Mouse (Mus musculus) liver, embryonic 16.5 days (tissue): ENCODE measurements around the gene Dydc2. TPM values are rescaled to one million over a fixed set of nuclear protein-coding genes. Genes with fewer than 3 reads are reported as not detected.

Source experiments
- ATAC-seq: fragments of 200-750 bp; cut with Nextera tagmentation; 2 replicates; pipeline ENCODE4 v1.8.0; 2017; ENCODE audit warnings: low read depth, mild to moderate bottlenecking, moderate number of reproducible peaks, moderate library complexity
- H3K27ac ChIP-seq: fragments of 300-500 bp; sonication (generic); 2 replicates; pipeline ENCODE4 v1.5.1; 2014; ENCODE audit warnings: mild to moderate bottlenecking, low read length
- H3K27me3 ChIP-seq: fragments of 300-500 bp; sonication (generic); 2 replicates; pipeline ENCODE4 v1.6.1; 2014; ENCODE audit warnings: low read depth, low read length, mixed read lengths; ENCODE audit not compliant: control insufficient read depth, insufficient read depth
- H3K36me3 ChIP-seq: fragments of 300-500 bp; sonication (generic); 2 replicates; pipeline ENCODE4 v1.6.1; 2014; ENCODE audit warnings: mild to moderate bottlenecking; ENCODE audit not compliant: control insufficient read depth, insufficient read depth
- H3K4me1 ChIP-seq: fragments of 300-500 bp; sonication (generic); 2 replicates; pipeline ENCODE4 v1.6.1; 2014; ENCODE audit warnings: low read depth, low read length, mixed read lengths; ENCODE audit not compliant: control insufficient read depth
- H3K4me2 ChIP-seq: fragments of 300-500 bp; sonication (generic); 2 replicates; pipeline ENCODE4 v1.6.1; 2014; ENCODE audit warnings: low read depth, low read length, mixed read lengths
- H3K4me3 ChIP-seq: fragments of 300-500 bp; sonication (generic); 2 replicates; pipeline ENCODE4 v1.5.1; 2014; ENCODE audit warnings: low read depth, mild to moderate bottlenecking, low read length
- H3K9ac ChIP-seq: fragments of 300-500 bp; sonication (generic); 2 replicates; pipeline ENCODE4 v1.6.1; 2014; ENCODE audit warnings: low read depth, low read length
- H3K9me3 ChIP-seq: fragments of 300-500 bp; sonication (generic); replicated peaks from 2 replicates; pipeline ENCODE4 v1.6.1; 2016; ENCODE audit warnings: low read length; ENCODE audit not compliant: control insufficient read depth
- WGBS: fragments of 180-500 bp; shearing (Covaris S2); extraction: QIAGEN DNeasy Blood & Tissue Kit; methylation state at CpG from one replicate; pipeline ENCODE4 v1.1.7; 2014; ENCODE audit not compliant: insufficient replicate concordance; 5-methylcytosine and 5-hydroxymethylcytosine counted together
- polyA plus RNA-seq: library from polyadenylated mRNA; unstranded; fragments of >200 nt; fragmentation: Nextera tagmentation; extraction: Ambion mirVana; gene quantifications from 2 replicates; pipeline ENCODE4 v1.2.1, GENCODE M21; 2015

The Dydc2 gene
- polyA plus RNA-seq, 1 experiment from 2014 or later, result not detected

GRCm38 (mm10) chr14:40999904-41000645, 68.9 kb downstream of the Dydc2 start:
- H3K4me2 ChIP-seq, result no peak overlapping the region
- no peaks in the 10 kb centered on the region for H3K27me3 ChIP-seq
- H3K9ac ChIP-seq, result no peak overlapping the region
- no peak overlapping the region for H3K27ac ChIP-seq
- no peak for ATAC-seq
- peaks cover 4% of the 10 kb centered on the region for H3K4me1 ChIP-seq
- no peak overlapping the region for H3K4me3 ChIP-seq
- no peaks in the 10 kb centered on the region for H3K9me3 ChIP-seq
- 67% methylated on average over 7 of the region's 7 CpGs for WGBS
- H3K36me3 ChIP-seq, result peaks cover 16% of the 10 kb centered on the region

Other genes with a start within 250 kb of the Dydc2 start
- 0.05 and 0.08 TPM in 2 replicates for gene Sh2d4b, start 175.9 kb downstream of the Dydc2 start, polyA plus RNA-seq
- gene Tspan14, start 102.4 kb downstream of the Dydc2 start, polyA plus RNA-seq, result 29.1 and 30.0 TPM in 2 replicates
- gene Fam213a, start 55.4 kb downstream of the Dydc2 start, polyA plus RNA-seq, result 92.7 and 96.5 TPM in 2 replicates
- not detected in 2 replicates for gene Dydc1, start 3.7 kb upstream of the Dydc2 start, polyA plus RNA-seq
- gene Mat1a, start 35.8 kb upstream of the Dydc2 start, polyA plus RNA-seq, result 111 and 144 TPM in 2 replicates
- gene Sftpa1, start 62.6 kb upstream of the Dydc2 start, polyA plus RNA-seq, result 0.11 and 0.21 TPM in 2 replicates
- gene Mbl1, start 82.2 kb upstream of the Dydc2 start, polyA plus RNA-seq, result 34.3 and 36.5 TPM in 2 replicates
- 0.17 and 0.28 TPM in 2 replicates for gene Sftpd, start 115.9 kb upstream of the Dydc2 start, polyA plus RNA-seq
- not detected in 2 replicates for gene Gm2832, start 209.6 kb upstream of the Dydc2 start, polyA plus RNA-seq